Mouse (Mus musculus): ENCODE results near the gene Rad1.
"Not testable (repeated sequence)": the region's sequence is repeated elsewhere in the genome, so short reads cannot be mapped to it uniquely, and the experiment has no call there.

DNA sequence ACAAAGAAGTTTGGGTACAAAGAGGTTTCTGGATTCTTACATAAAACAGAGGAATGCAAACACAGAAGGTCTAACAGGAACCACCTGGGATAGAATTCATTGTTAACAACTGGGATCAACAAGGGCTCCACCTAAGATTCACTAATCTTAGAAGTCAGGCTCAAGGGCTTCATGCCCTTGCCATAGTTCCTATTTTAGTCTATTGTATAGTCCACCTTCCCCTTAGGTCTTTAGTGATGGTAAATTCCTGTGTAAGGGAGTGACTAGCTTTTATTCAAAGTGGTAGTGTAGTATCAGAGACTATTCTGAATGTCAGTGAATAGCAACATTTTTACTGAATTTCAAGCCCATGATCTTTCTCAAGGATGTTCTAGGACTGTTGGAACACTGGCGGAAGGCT is 10.9 kb downstream of the Rad1 start:
- TF ChIP-seq CTCF (IDR thresholded peaks at IDR 0.05; ENCODE audit: control insufficient read depth, insufficient read depth, insufficient read length); USF1 (IDR thresholded peaks at IDR 0.05; ENCODE audit: low read depth): not testable (repeated sequence)

Data from C2C12 (cell line).